Mouse (Mus musculus): Measurements from ENCODE around the gene Dgkz. TPM values are rescaled to one million over a fixed set of nuclear protein-coding genes. Genes with fewer than 3 reads are reported as not detected.

The Dgkz gene
- 50.0 TPM for polyA plus RNA-seq (2017; shearing (Covaris generic))

GRCm38 (mm10) chr2:91975581-91976541 lies at the start of gene Dgkz:
Dgkz (minus strand) TSS chr2:91975864.

GRCm38 (mm10) chr2:92024274-92024672 lies 48.6 kb upstream of the Dgkz start, which contains the start of gene Creb3l1:
Creb3l1 (minus strand) TSS chr2:92024502.

GRCm38 (mm10) chr2:91945483-91945882 lies 30.2 kb downstream of the Dgkz start, which contains the start of gene Gm9821:
Gm9821 (plus strand) TSS chr2:91945703.

GRCm38 (mm10) chr2:91932160-91932711 lies 43.4 kb downstream of the Dgkz start, which contains the start of gene Mdk:
Mdk (minus strand) TSS chr2:91932297.

GRCm38 (mm10) chr2:91926949-91927348 lies 48.7 kb downstream of the Dgkz start, which contains the start of gene Chrm4:
Chrm4 (plus strand) TSS chr2:91927249.

Other genes starting within 250 kb of the Dgkz start
- 63.0 TPM for gene Ambra1, start 245.7 kb downstream of the Dgkz start, polyA plus RNA-seq (2017; shearing (Covaris generic))
- gene Chrm4, start 48.6 kb downstream of the Dgkz start, polyA plus RNA-seq (2017; shearing (Covaris generic)), result 0.94 TPM
- gene Mdk, start 43.6 kb downstream of the Dgkz start, polyA plus RNA-seq (2017; shearing (Covaris generic)), result 3.0 TPM
- gene Gm9821, start 30.2 kb downstream of the Dgkz start, polyA plus RNA-seq (2017; shearing (Covaris generic)), result 0.53 TPM
- 1.3 TPM for gene Creb3l1, start 48.6 kb upstream of the Dgkz start, polyA plus RNA-seq (2017; shearing (Covaris generic))
- gene Phf21a, start 117.3 kb upstream of the Dgkz start, polyA plus RNA-seq (2017; shearing (Covaris generic)), result 65.3 TPM